Mouse (Mus musculus) heart, adult 11 months (tissue): ENCODE measurements around the gene Gga2.

Source experiments
- DNase-seq: peaks from one replicate; pipeline ENCODE4 v3.0.0; 2022

Gga2 gene

DNA sequence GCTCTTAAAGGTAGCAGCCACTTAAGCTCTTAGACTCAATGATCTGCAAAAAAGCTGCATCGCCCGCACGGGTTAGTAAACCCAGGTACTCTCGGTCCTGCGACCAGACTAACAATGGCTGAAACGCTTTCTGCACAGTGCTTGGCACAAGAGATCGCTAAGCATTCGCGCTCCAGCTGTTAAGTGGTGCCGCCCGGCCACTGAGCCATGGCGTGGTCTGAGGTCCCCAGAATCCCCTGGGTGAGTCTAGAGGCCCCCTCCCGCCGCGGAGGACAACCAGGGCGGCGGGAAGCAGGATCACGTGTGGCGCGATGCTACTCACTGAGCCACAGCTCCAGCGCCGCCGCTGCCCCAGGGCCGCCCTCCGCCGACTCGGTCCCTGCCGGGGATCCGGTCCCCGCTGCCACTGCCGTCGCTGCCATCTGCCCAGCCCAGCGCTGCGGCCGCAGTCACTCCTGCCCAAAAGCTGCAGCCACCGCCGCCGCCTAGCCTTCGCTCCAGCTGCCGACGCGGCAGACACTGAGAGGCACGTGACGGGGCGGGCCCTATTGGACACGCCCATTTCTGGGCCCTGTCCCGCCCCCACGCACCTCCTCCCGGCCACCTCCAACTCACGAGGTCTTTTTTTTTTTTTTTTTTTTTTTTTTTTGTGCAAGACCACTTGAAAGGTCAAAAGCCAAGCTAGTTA lies at the start of gene Gga2:
Gene Gga2, minus strand, starts transcription at position 556 of the 688 bp plus-strand sequence.
- peak; percentile 99 for DNase-seq

DNA sequence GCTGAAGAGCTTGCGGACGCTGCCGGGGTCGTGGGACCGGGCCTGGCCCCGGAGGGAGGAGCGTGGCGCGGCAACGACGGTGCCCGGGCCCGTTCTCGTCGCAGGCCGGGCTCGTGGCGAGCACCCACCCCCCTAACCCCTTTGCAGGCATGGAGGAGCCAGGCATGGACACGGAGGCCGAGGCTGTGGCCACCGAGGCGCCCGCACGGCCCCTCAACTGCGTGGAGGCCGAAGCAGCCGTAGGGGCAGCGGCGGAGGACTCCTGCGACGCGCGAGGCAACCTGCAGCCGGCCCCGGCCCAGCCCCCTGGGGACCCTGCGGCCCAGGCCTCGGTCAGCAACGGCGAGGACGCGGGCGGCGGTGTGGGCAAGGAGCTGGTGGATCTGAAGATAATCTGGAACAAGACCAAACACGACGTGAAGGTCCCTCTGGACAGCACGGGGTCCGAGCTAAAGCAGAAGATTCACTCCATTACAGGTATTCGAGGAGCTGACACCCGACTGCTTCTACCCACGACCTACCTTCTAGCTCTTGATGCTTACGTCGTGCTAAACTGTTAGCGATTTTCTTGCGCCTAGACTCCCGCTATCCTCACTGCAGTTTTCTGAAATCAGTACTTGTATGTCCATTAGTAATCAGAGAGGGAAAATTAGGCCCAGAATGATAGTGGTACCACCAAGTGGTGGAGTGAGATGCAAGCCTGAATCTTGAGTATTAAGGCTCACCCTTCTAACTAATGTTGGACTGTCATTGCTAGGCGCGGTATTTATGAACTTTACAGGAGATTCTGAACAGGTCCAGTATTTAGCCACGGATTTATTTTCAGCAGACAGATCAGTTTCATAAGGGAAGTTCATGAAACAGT lies 46.7 kb upstream of the Gga2 start:
- no peak for DNase-seq

DNA sequence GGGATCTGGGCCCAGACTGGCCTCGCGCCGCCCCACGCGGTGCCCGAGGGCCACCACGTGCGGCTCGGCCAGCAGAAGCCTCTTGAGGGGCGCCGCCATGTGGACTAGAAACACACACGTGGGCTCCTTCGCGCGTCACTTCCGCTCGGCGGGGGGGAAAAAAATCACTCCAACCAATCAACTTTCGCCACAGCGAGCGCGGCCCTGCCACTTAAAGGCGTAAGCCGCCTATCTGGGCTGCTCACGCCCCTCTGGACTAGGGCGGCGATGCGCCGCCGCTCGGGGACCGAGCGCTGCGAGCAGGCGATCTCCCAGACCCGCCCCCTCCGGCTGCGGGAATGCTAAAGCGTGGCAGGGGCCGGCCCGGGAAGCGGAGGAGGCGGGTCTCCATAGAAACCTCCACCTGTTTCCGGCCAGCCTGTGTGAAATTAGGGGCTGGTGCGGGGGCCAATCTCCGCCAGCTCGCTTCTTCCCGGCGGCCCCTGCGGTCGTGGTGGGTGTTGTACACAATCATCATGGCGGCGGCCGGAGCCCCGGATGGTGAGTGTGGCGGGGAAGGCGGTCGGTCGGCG lies 46.0 kb upstream of the Gga2 start, which contains the start of the genes Ubfd1 and Ears2:
Gene Ubfd1, plus strand, starts transcription at position 231 of the 572 bp plus-strand sequence.
Gene Ears2, minus strand, starts transcription at position 319 of the 572 bp plus-strand sequence.
- peak; percentile 100 for DNase-seq

DNA sequence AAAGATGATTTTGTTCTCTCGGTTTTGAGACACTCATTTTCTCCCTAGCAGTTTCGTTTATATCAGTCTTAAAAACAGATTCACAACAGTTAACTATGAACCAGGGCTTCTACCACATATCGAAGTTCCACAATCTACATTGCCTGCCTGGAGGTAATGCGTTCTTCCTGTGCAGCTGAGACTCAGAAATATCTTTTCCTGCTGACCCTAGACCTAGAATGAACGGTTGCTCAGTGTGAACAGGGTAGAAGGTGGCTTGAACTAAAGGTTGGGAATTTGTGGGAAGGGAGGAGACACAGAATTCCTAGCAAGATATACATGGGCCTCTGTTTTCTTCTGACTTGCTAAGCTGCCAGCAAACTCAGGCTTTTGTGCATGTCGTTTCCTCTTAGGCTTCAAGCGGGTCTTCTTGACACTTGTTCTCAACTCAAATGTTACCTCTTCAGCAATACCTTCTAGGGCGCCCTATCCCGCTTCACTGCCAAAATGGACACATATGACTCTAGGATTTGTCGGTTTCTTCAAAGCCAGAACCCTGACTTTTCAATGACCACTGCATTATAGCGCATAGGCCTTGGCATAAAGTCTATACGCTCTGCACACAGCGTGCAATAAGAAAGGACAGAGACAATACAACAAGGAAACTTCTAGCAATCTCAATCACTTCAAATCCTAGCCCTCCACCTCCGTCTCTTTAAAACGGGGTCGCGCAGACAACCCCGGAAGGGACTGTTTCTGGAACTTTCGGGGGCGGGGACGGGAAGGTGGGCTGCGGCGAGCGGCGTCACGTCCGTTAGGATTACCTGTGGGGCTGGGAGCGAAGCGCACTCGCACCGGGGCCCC lies 45.3 kb upstream of the Gga2 start:
- peak; percentile 89 for DNase-seq

DNA sequence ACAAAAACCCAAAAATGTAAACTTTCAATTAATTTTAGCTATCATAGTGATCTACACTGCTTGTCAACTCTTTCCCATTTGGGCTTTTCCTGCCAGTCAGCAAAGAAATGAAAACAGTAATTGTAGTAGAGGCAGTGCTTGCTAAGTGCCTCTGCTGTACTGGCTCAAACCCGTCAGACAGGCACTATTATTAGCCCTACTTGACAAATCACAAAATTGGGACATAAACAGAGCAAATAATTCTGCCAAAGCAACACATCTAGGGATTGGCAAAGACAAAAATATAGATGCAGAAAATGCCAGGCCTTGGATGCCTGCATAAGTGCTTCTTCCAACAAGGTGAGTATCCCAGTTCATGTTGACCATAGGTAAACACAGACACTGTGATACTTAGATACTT lies 44.6 kb upstream of the Gga2 start:
- DNase-seq: no peak

DNA sequence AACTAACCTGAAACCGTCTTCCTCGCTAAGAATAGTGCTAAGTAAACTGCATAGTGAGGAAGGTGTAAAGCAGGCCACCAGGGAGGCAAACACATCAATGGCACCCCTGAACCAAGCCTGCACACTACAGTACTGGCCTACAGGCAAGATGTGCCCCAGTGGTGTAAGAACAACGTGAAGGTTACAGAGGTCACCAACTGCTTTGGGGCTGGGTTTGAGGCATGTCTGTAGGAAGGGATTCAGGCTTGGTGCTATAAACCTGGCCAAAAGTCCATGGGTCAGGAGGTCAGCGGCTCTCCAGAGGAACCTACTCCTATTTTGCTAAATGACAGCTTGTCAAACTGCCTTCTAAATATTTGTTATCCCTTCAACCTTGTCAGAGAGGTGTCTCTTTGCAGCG lies 35.6 kb upstream of the Gga2 start:
- no peak for DNase-seq

DNA sequence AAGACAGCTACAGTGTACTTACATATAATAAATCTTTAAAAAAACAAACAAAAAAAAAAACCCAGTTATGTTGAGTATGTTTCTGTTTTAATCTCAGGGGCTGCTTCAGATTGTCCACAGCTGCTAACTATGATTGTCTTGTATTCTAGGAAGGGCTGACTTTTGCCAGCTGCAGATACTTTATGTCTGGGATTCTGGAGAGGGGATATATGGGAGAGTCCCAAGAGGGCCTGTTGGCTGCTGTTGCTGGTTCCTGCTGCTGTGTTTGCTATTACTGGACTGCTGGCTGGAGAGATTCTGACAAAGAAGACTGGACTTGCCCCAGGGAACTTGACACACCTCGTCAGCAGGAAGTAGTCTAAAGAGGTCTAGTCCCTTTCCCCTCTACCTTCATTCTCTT lies 29.8 kb upstream of the Gga2 start:
- DNase-seq: peak; percentile 91

DNA sequence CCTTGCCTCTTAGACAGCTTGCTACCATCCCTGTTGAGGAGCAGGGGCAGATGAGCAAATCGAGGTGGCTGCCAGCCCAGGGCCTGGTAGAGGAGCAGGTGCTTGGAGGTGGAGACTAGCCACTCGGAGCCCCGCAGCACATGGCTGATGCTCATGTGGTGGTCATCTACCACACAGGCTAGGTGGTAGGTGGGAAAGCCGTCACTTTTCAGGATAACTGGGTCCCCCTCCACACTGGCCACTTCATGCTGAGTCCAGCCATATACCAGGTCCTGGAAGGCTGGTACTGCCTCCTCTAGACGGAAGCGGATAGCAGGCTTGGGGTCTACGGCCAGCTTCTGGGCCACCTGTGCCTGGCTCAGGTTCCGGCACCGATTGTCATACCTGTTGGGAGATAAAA lies 27.2 kb upstream of the Gga2 start:
- peak; percentile 91 for DNase-seq

DNA sequence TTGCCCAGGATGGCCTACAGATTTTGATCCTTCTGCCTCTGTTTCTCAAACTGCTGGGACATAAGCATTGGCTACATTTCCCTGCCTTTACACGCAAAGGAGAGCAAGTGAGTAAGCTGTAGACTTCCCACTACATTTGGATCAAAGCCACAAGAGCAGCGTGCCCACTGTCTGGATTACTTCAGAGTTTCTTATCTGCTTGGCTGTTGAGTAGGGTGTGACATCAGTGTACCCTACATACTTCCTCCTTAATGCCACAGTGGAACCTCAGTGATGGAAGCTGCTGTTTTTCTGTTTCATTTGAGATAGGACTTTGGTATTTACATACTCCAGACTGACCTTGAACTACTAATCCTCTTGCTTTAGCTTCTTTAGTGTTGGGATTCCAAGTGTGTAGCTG lies 25.8 kb upstream of the Gga2 start:
- DNase-seq: no peak

DNA sequence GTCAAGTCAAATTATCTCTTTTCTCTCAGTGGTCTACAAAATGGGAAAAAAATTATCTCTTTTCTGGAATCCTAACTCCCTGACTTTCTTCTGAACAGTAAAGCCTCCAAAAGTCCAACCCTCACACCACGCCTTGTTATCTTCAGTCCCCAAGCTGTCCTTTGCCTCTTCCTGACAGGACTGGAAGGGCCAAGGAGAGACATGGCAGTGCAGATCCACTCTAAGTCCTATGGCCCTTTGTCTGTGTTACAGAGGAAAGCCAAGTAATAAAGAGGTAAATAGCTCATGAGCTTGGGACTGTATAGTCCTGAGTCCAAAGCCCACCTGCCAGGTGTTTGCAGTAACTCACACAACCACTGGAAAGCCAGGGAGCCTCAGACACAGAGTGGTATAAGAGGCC lies 24.7 kb upstream of the Gga2 start:
- DNase-seq: peak; percentile 80

DNA sequence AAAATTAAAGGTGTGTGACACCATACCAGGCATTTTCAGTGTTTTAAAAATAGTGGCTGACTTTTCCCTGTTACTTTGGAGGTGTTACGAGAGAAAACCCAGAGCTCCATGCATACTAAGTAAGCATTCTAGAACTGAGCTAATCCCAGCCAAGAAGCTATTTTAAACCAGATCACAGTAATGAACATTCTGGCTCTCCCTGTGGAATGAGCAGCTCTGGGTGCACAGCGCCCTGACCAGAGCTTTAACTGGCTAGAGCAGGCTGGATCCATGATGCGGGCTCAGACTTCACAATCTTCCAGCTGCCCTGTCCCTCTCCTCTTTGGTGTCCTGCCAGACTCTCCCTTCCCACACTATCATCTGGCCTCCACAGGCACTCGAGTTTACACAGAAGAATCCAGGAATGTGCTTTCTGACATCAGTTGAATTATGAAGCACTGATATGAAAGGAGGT lies 24.2 kb upstream of the Gga2 start:
- peak; percentile 98 for DNase-seq

DNA sequence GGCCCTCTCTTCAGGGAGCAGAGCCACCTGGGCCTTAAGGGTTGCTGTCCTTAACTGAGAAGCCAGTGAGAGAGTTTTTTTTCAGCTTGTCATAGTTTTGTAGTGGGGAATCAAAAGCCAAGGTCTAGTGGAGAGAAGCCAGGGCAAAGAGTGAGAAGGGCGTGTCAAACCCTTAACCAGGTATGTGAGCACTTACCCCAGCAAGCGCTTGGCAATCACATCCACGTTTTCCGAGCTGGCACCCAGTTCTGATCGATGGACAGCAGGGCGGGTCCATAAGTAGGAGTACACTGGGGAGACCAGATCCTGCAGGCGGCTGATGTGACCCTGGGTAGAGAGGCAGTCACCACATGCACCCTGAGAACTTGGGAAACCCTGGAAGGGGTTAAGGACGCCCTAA lies 23.1 kb upstream of the Gga2 start:
- DNase-seq: peak; percentile 91

DNA sequence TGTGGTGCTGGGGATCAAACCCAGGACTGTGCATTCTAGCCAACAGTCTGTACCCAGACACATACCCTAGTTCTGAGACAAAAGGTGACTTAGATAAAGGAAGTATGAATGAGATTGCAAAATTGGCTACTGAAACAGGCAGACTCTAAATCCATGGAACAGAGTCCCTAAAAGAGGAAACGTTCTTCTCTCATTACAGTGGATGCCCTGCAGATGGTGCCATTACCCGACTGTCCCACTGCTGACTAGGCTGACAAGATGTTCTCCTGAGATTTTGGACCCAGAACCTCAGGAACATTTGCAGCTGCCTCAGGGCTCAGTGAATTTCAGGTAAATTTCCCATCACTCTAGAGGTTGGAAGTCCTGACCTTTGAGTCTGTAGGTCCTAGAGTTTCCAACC lies 13.3 kb upstream of the Gga2 start:
- no peak for DNase-seq

DNA sequence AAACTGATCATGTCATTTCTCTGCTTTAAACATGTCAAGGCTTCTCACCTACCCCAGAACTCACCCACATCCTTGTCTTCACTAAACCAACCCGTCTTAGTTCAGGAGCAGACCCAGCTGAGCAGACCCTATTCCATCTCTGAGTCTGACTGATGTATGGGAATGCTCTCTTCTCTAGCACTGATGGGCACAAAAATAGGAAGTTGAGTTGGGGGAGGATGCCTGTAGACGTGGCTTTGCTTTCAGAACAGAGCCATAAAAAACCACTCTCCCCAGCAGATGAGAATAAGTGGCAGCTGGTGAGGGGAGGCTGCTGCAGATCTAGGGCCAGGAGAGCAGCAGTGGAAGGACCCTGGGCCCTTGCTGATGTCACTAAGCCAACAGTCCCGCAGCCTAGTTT lies 12.3 kb upstream of the Gga2 start:
- DNase-seq: peak; percentile 79

DNA sequence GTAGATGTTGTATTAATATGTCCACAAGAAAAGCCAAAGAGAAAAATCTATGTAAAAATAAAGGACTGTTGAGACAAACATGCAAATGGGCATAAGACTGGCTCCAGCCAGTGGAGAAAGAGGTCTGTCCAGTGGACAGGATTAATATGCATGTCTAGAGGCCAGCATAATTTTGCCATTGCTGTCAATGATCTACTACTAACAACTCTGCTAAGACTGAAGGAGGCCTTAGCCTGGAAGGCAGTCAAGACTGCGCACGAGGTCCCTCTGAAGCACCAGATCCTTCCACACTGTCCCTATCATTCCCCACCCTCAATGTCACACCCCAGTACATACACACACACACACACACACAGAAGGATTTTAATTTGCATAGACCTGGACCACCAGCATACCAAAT lies 1.1 kb upstream of the Gga2 start:
- DNase-seq: no peak

DNA sequence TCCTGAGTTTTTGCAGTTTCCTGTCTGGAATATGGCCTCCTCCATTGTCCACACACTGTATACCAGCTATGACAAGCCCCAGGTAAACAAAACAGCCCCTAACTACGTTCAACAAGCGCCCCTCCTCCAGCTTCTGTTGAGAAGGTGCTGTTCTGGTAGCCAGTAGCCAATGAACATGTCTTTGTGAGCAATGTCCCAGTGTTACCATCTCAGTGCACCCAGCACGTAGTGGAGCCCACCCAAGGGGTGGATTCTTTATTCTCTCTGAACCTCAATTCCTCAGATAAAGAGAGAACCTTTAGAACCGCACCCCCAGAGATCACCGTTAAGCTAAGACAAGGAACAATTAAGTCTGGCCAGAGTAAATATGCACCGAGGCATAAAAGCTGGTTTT lies 752 bp downstream of the Gga2 start:
- DNase-seq: peak; percentile 78

DNA sequence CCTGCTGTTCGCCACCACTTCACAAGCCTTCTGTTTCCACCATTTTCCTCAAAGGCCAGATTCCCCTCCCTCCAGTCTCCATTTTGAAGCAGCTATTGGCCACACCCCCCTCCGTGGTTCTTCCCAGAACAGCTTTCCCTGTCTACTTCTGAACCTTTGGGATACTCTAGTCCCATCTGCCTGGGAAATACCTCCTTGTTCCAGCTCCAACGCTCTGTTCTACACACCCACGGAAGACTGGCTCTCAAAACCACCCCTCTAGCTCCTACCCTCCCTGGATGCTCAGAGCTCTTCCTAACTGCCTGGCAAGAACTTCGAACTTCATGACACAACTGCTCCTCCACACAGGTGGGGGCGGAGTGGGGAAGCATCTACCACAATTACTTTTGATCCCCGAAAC lies 2.0 kb downstream of the Gga2 start:
- DNase-seq: peak; percentile 81

DNA sequence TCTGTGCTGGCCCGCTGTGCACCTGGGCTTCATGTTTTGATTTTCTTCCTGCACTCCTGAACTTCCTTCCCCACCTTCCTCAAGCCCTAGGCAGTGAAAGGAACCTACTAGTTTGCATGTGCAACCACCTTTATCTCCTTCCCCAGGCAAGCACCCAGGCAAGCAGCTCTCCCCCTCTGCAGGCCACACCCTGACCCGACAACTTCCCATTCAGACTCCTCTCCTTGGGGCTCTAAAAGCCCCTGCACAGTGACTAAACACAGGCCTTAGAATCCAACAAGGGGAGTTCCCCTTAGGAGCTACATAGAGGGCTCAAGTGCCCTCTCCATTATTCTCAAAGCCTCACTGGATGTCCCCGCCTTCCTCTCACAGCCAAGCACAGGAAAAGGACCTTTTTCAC lies 2.8 kb downstream of the Gga2 start:
- peak; percentile 90 for DNase-seq

DNA sequence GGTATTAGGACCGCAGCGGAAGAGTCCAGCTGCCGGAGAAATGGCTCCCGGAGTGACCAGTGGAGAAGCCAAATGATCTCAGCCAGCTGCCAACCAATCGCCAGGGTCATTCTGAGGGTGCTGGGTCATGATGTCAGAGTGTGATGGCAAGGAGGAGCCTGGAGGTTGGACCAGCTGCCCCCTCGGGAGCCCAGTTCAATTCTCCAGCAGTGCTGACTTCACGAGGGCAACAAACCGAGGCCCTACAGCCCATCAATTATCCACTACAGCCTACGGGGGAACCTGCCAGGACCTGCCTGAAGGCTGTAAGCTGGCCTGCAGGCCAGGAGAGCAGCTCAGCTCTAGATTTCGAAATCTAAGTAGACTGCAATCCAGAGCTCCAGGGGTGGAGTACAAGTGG lies 5.3 kb downstream of the Gga2 start:
- DNase-seq: peak; percentile 94

DNA sequence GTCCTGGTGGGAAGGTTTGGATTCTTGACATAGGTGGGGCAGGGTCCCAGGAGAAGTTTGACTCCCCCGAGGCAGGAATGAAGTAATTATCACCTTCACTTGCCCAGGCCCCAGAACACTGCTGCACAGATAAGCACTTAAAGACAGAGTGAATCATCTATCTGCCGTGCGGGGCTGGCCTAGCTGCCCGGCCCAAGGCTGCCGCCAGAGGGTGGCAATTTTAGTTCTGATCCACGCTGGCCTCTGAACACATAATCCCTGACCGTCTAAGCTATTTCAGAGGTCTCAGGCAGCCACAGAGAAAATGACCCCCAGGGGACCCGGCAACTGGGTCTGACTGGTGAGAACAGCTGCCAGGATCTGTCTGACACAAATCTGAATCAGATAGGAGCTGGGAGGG lies 5.9 kb downstream of the Gga2 start:
- peak; percentile 93 for DNase-seq

DNA sequence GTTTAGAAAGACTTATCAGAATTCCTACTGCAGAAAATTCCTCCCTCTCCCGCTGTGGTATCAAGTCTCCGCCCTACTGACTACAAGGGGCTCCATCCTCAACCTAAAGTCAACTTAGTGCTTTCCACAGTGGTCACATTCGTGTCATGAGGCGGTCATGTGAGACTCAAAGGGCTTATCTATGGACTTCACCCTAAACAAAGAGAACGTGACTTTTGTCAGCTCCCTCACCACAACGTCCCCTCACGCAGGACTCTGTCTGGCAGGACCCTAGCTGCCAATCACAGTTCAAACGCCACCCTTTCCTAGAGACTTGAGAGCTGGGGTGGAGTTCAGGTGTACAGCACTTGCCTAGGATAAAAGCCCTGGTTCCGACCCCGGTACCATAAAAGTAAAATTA lies 8.1 kb downstream of the Gga2 start:
- no peak for DNase-seq

DNA sequence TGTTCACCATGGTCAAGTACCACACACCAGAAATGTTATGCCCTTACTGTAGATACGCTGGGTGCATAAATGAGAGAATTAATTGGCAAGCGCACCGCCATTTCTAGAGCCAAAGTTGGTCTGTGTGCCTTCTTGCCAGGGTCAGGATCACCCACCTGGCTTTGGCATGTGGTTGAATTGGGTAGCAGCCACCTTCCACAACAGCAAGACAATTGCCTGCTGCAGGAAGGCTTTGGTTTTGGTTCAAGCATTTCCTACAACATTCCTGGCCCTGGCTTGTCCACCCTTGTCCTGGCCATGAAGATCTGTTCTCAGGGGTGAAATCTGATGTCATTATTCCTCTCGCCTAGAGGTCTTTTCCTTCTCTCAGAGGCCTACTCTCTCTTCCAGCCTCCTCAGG lies 8.7 kb downstream of the Gga2 start:
- DNase-seq: peak; percentile 91

DNA sequence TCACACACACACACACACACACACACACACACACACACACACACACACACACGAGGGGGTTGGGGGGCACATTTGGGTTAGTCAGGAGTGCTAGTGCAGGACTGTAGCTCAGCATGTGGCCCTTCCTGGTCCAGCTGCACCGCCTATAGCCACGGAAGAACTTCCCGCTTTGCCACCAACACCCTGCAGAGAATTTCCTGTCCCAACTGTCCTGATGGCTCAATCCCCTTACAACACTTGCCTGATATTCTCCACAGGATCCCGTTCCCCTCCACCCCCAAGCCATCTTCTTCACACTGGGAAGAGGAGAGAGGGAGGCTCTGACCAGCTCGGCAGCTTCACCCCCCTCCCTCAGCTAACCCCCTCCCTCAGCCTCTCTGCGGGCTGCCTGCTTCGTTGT lies 20.6 kb downstream of the Gga2 start:
- DNase-seq: no peak
